Mouse (Mus musculus): ENCODE measurements around the gene Gm42957. TPM values are rescaled to one million over a fixed set of nuclear protein-coding genes. Genes with fewer than 3 reads are reported as not detected.

Gm42957 gene
- polyA plus RNA-seq, 1 experiment: 0.01 TPM

DNA sequence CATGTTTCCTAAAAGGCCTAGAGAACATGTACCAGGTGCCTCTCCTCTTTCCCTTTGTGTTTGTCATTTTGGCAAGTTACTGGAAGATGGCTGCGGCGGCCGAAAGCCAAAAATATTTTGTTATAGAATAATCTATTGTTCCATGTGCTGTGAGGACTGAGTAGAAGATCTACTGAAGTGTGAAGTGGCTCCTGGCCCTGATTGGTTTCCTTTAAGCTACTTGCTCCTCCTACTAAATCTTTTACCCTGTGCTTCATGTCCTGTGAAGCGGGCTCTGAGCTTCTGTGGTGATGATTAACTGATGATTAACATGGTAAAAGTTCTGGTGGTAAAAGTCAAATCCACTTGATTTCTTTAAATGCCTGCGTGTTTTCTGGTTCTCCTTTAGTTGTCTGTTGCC lies 31.6 kb downstream of the Gm42957 start:
- no peaks in the 10 kb centered on the region for H3K9me3 ChIP-seq (ENCODE audit: control insufficient read depth, low read length)
- peaks cover 27% of the 10 kb centered on the region for H3K27me3 ChIP-seq (ENCODE audit: control insufficient read depth)
- TF ChIP-seq TAL1 (IDR thresholded peaks at IDR 0.05; ENCODE audit: low read length): no peak
- TF ChIP-seq GATA1 (IDR thresholded peaks at IDR 0.05; ENCODE audit: low read length): no peak
- no peak overlapping the region for H3K4me3 ChIP-seq (replicated peaks)
- H3K4me1 ChIP-seq (ENCODE audit: control insufficient read depth): peaks cover 17% of the 10 kb centered on the region
- no peaks in the 10 kb centered on the region for H3K36me3 ChIP-seq (ENCODE audit: control insufficient read depth)

DNA sequence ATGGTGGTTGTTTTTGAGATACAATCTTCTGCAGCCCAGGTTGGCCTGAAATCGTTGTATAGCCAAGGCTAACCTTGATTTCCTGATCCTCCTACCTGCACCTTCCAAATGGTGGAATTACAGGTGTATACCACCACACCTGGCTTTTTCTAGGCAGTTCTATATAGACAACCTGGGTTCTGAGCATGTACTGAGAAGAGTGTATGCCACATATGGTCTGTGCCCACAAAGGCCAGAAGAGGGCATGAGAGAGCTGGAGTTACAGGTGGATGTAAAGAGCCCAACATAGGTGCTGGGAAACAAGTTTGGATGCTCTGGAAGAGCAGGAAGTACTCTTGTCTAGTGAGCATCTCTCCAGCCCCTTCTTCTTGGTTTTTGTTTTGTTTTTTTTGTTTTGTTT lies 32.0 kb downstream of the Gm42957 start:
- H3K4me3 ChIP-seq (replicated peaks): no peak overlapping the region
- peaks cover 17% of the 10 kb centered on the region for H3K4me1 ChIP-seq (ENCODE audit: control insufficient read depth)
- H3K27me3 ChIP-seq (ENCODE audit: control insufficient read depth): peaks cover 31% of the 10 kb centered on the region

DNA sequence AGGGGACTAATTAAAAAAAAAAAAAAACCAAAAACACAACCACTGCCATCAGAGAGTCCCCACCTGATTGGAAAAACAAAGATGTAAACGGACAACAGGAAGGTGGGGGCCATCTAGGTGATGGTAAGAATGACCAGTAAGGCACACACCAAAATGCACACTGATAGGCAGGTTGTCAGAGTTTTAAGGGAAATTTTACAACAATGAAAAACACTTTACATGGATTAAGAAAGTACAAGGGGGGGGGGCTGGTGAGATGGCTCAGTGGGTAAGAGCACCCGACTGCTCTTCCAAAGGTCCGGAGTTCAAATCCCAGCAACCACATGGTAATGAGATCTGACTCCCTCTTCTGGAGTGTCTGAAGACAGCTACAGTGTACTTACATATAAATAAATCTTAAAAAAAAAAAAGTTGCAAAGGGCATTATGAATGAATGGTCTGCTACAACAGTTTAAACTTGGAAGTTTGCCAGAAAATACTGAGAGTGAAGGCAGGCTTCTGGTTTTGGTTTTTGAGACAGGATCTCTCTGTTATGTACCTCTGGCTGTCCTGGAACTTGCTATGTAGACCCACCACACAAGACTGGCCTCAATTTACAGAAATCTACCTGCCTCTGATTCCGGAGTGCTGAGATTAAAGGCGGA lies 33.3 kb downstream of the Gm42957 start:
- Histone ChIP-seq H3K36me3 (ENCODE audit: control insufficient read depth) (no peaks in the 10 kb centered on the region), H3K4me1 (ENCODE audit: control insufficient read depth) (peaks cover 14% of the 10 kb centered on the region), H3K9me3 (ENCODE audit: control insufficient read depth, low read length) (no peaks in the 10 kb centered on the region), H3K27me3 (ENCODE audit: control insufficient read depth) (peaks cover 29% of the 10 kb centered on the region), H3K4me3 (replicated peaks) (no peak overlapping the region)
- TF ChIP-seq TAL1 (IDR thresholded peaks at IDR 0.05; ENCODE audit: low read length) (no peak), GATA1 (IDR thresholded peaks at IDR 0.05; ENCODE audit: low read length) (no peak)

More for the DNA sequence above, 32.0 kb downstream of the Gm42957 start:
- TF ChIP-seq GATA1 (IDR thresholded peaks at IDR 0.05; ENCODE audit: low read length) (no peak), TAL1 (IDR thresholded peaks at IDR 0.05; ENCODE audit: low read length) (no peak)
- Histone ChIP-seq H3K36me3 (ENCODE audit: control insufficient read depth) (no peaks in the 10 kb centered on the region), H3K9me3 (ENCODE audit: control insufficient read depth, low read length) (no peaks in the 10 kb centered on the region)

DNA sequence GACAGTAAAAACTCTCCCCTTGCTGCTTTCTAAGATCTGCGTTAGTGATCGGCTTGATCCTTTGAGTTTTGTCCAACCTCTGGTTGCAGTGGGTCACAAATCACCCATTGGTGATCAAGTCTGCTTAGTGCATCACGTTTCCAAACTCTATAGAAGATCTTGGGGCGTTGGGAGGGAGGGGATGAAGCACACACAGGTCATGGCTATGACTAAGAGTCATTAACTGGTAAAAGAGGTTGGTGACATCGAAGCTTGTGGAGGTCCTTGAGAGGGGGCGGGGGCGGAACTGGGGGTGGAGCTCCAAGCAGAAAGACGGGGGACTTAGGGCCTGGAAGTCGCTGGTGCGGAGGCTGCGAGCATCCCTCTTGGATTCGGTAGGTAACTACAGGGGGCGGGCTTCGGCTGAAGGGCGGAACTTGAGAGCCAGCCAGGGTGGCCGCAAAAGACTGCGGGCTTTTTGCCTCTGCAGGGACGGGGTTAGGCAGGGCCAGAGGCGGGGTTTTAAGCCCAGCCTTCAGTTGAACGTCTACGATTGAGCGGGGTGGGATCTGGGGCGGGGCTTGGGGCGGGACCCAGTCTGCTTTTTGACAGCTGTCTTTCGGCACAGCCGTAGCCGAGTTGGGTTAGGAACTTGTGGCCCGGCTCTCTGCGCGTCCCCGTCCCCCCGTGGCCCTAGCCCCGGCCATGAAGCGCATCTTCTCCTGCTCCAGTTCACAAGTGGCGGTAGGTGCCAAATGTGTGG lies 34.6 kb downstream of the Gm42957 start, which contains the start of gene Ankrd35:
Ankrd35 (plus strand) TSS at position 405 of the 742 bp plus-strand sequence.
- Histone ChIP-seq H3K4me3 (replicated peaks) (peak within 1 kb of the TSS; percentile 52), H3K36me3 (ENCODE audit: control insufficient read depth) (no peaks in the 10 kb centered on the region), H3K9me3 (ENCODE audit: control insufficient read depth, low read length) (no peaks in the 10 kb centered on the region), H3K4me1 (ENCODE audit: control insufficient read depth) (peaks cover 11% of the 10 kb centered on the region), H3K27me3 (ENCODE audit: control insufficient read depth) (peaks cover 29% of the 10 kb centered on the region)
- TF ChIP-seq TAL1 (IDR thresholded peaks at IDR 0.05; ENCODE audit: low read length): no peak
- no peak for TF ChIP-seq GATA1 (IDR thresholded peaks at IDR 0.05; ENCODE audit: low read length)

DNA sequence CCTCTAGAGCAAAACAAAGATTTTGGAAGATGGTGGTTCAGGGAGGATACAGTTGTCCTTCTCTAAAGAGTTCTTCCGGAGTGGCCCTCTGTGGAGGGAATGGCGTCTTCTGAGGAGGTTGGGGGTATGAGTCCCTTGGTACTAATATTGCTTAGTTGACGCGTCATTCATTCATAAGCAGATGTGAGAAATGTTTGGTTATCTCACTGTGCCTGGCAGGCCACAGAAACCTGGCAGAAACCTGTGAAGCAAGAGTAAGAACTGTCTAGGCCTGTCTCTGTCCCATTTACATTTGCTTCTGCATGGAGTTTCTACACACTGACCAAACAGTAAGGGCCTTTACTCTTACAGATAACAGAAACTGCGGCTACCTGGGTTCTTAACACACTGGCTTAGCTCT lies 36.2 kb downstream of the Gm42957 start:
- no peak for TF ChIP-seq TAL1 (IDR thresholded peaks at IDR 0.05; ENCODE audit: low read length)
- TF ChIP-seq GATA1 (IDR thresholded peaks at IDR 0.05; ENCODE audit: low read length): no peak
- Histone ChIP-seq H3K27me3 (ENCODE audit: control insufficient read depth) (peaks cover 29% of the 10 kb centered on the region), H3K4me3 (replicated peaks) (no peak overlapping the region), H3K4me1 (ENCODE audit: control insufficient read depth) (peaks cover 11% of the 10 kb centered on the region), H3K9me3 (ENCODE audit: control insufficient read depth, low read length) (no peaks in the 10 kb centered on the region), H3K36me3 (ENCODE audit: control insufficient read depth) (no peaks in the 10 kb centered on the region)

DNA sequence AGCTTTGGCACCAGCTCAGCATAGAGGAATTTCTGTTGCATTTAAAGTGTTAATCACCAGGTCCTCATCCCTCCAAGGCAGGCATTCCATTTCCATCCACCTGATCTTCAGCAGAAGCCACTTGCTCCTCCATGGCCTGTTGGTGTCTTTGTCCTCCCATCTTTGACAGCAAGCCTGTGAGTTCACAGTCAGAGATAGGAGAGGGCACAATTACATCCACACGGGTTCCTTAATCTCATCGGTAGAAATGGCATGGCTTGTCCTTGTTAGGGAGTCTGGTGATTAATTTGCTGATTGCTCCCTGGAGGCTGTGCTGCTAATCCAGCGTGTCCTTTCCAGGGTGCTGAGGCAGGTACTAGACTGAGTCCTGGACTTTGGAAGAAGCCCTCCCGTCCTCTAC lies 38.2 kb downstream of the Gm42957 start:
- no peak for TF ChIP-seq GATA1 (IDR thresholded peaks at IDR 0.05; ENCODE audit: low read length)
- TF ChIP-seq TAL1 (IDR thresholded peaks at IDR 0.05; ENCODE audit: low read length): no peak
- Histone ChIP-seq H3K4me3 (replicated peaks) (no peak overlapping the region), H3K36me3 (ENCODE audit: control insufficient read depth) (no peaks in the 10 kb centered on the region), H3K4me1 (ENCODE audit: control insufficient read depth) (peaks cover 12% of the 10 kb centered on the region), H3K9me3 (ENCODE audit: control insufficient read depth, low read length) (no peaks in the 10 kb centered on the region), H3K27me3 (ENCODE audit: control insufficient read depth) (peaks cover 29% of the 10 kb centered on the region)

DNA sequence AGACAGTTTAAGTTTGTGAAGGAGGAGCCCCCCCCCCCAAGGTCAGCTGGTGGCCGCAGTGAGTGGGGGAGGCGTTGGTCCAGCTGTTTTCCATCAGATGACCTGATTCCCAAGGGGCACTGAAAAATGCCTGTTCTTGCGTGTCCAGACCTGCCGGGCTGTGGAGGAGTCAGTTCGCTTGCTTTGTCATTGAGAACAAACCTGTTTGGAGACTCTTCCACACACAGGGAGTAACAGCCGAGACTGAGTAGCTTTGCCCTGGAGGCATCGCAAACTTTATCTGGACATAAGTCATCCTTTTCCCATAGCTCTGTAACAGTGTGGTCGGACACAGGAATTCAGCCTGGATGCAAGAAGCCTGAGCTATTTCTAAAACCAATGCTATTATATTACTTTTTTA lies 39.2 kb downstream of the Gm42957 start:
- H3K4me3 ChIP-seq (replicated peaks): no peak overlapping the region
- peaks cover 20% of the 10 kb centered on the region for H3K4me1 ChIP-seq (ENCODE audit: control insufficient read depth)
- H3K27me3 ChIP-seq (ENCODE audit: control insufficient read depth): peaks cover 27% of the 10 kb centered on the region
- TF ChIP-seq GATA1 (IDR thresholded peaks at IDR 0.05; ENCODE audit: low read length) (no peak), TAL1 (IDR thresholded peaks at IDR 0.05; ENCODE audit: low read length) (no peak)
- no peaks in the 10 kb centered on the region for H3K9me3 ChIP-seq (ENCODE audit: control insufficient read depth, low read length)
- H3K36me3 ChIP-seq (ENCODE audit: control insufficient read depth): no peaks in the 10 kb centered on the region

DNA sequence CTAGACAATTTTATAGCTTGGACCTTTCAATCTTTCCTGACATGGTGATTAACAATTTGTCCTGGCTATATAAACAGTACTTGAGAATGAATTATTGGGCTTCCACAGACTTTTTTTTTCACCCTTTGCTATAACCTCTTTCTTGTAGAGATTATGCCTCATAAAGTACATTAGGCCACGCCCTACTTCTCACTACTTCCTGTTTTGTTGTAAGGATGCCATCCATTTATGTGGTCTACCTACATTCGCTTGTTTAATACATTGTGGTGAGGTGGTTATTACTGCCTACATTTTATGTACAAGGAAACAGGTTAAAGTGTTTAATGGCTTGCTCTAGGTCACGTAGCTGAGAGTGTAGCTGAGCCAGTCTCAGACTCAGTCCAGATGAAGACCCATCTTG lies 39.9 kb downstream of the Gm42957 start:
- no peaks in the 10 kb centered on the region for H3K36me3 ChIP-seq (ENCODE audit: control insufficient read depth)
- H3K27me3 ChIP-seq (ENCODE audit: control insufficient read depth): peaks cover 20% of the 10 kb centered on the region
- H3K4me1 ChIP-seq (ENCODE audit: control insufficient read depth): peaks cover 16% of the 10 kb centered on the region
- H3K9me3 ChIP-seq (ENCODE audit: control insufficient read depth, low read length): no peaks in the 10 kb centered on the region
- no peak for TF ChIP-seq TAL1 (IDR thresholded peaks at IDR 0.05; ENCODE audit: low read length)
- no peak for TF ChIP-seq GATA1 (IDR thresholded peaks at IDR 0.05; ENCODE audit: low read length)
- H3K4me3 ChIP-seq (replicated peaks): no peak overlapping the region

DNA sequence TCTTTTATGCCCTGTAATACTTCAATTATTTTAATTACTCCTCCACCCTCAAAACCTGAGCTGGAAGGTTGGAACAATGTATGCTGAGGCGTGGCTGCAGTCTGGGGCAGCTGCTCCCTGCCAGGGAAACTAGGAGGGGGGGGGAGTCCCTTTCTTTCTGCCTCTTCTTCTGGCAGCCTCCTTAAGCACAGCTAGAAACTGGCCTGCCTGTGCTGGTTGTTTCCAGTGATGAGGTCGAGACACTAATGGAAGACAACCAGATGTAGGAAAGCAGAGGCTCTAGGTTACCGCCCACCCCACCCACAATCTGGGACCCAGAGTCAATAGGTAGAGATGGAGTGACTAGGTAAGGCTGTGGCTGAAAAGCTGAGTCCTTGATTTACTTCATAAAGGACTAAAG lies 40.4 kb downstream of the Gm42957 start:
- TF ChIP-seq TAL1 (IDR thresholded peaks at IDR 0.05; ENCODE audit: low read length) (no peak), GATA1 (IDR thresholded peaks at IDR 0.05; ENCODE audit: low read length) (no peak)
- H3K4me1 ChIP-seq (ENCODE audit: control insufficient read depth): peaks cover 15% of the 10 kb centered on the region
- peaks cover 14% of the 10 kb centered on the region for H3K27me3 ChIP-seq (ENCODE audit: control insufficient read depth)

More for the DNA sequence above, 40.4 kb downstream of the Gm42957 start:
- no peaks in the 10 kb centered on the region for H3K36me3 ChIP-seq (ENCODE audit: control insufficient read depth)
- H3K9me3 ChIP-seq (ENCODE audit: control insufficient read depth, low read length): no peaks in the 10 kb centered on the region
- no peak overlapping the region for H3K4me3 ChIP-seq (replicated peaks)

Data from erythroblast, embryonic 14.5 days (primary cell).